Mouse (Mus musculus): ENCODE results near the gene Zg16. TPM values are rescaled to one million over a fixed set of nuclear protein-coding genes. Genes with fewer than 3 reads are reported as not detected.
A peak's percentile ranks its signal among the peaks of the same experiment; 100 is the strongest.

Gene Zg16
- polyA plus RNA-seq, 1 experiment from 2014 or later: not detected

GRCm38 (mm10) chr7:127041851-127042672 is 45.1 kb downstream of the Zg16 start, which contains the start of gene Kif22:
Gene Kif22, minus strand, starts transcription at chr7:127042471.
- Histone ChIP-seq H3K4me1 (ENCODE audit: control insufficient read depth, insufficient read depth, low read depth, low read length) (peaks cover 12% of the 10 kb centered on the region), H3K9ac (ENCODE audit: low read depth, low read length) (peak within 1 kb of the TSS; percentile 81), H3K4me3 (ENCODE audit: low read length) (peak within 1 kb of the TSS; percentile 79), H3K9me3 (ENCODE audit: control insufficient read depth, low read length) (no peaks in the 10 kb centered on the region), H3K36me3 (ENCODE audit: control insufficient read depth, insufficient read depth, low read length) (no peaks in the 10 kb centered on the region), H3K4me2 (ENCODE audit: low read length) (peak within 1 kb of the TSS; percentile 97), H3K27me3 (replicated peaks; ENCODE audit: control insufficient read depth, insufficient read depth, low read length) (no peaks in the 10 kb centered on the region), H3K27ac (ENCODE audit: low read depth, low read length) (peak within 1 kb of the TSS; percentile 55)
- ATAC-seq: peak; percentile 94
- WGBS: under 1% methylated on average over 47 of the region's 53 CpGs

GRCm38 (mm10) chr7:127031244-127031643 is 55.9 kb downstream of the Zg16 start:
- Histone ChIP-seq H3K4me2 (ENCODE audit: low read length) (no peak overlapping the region), H3K9ac (ENCODE audit: low read depth, low read length) (no peak overlapping the region), H3K36me3 (ENCODE audit: control insufficient read depth, insufficient read depth, low read length) (no peaks in the 10 kb centered on the region), H3K27ac (ENCODE audit: low read depth, low read length) (0 out of 2 replicates have a peak overlapping the region, but pooled peaks have one; percentile 17), H3K9me3 (ENCODE audit: control insufficient read depth, low read length) (no peaks in the 10 kb centered on the region), H3K4me3 (ENCODE audit: low read length) (no peak overlapping the region), H3K27me3 (replicated peaks; ENCODE audit: control insufficient read depth, insufficient read depth, low read length) (no peaks in the 10 kb centered on the region), H3K4me1 (ENCODE audit: control insufficient read depth, insufficient read depth, low read depth, low read length) (peaks cover 8% of the 10 kb centered on the region)
- no peak for ATAC-seq
- 90% methylated on average over 1 of the region's 1 CpGs for WGBS

GRCm38 (mm10) chr7:127030172-127030571 is 57.0 kb downstream of the Zg16 start:
- H3K27me3 ChIP-seq (replicated peaks; ENCODE audit: control insufficient read depth, insufficient read depth, low read length): no peaks in the 10 kb centered on the region
- H3K4me2 ChIP-seq (ENCODE audit: low read length): no peak overlapping the region
- H3K9ac ChIP-seq (ENCODE audit: low read depth, low read length): no peak overlapping the region
- no peak overlapping the region for H3K27ac ChIP-seq (ENCODE audit: low read depth, low read length)
- ATAC-seq: no peak
- no peak overlapping the region for H3K4me3 ChIP-seq (ENCODE audit: low read length)
- no peaks in the 10 kb centered on the region for H3K9me3 ChIP-seq (ENCODE audit: control insufficient read depth, low read length)
- 100% methylated on average over 1 of the region's 1 CpGs for WGBS
- peaks cover 8% of the 10 kb centered on the region for H3K4me1 ChIP-seq (ENCODE audit: control insufficient read depth, insufficient read depth, low read depth, low read length)
- no peaks in the 10 kb centered on the region for H3K36me3 ChIP-seq (ENCODE audit: control insufficient read depth, insufficient read depth, low read length)

- peak overlapping the region; percentile 100 for H3K27ac ChIP-seq (ENCODE audit: low read depth, low read length)
- ATAC-seq: peak; percentile 5
- H3K9ac ChIP-seq (ENCODE audit: low read depth, low read length): peak overlapping the region; percentile 63
- WGBS: 61% methylated on average over 8 of the region's 8 CpGs
- H3K4me1 ChIP-seq (ENCODE audit: control insufficient read depth, insufficient read depth, low read depth, low read length): peaks cover 31% of the 10 kb centered on the region
- peak overlapping the region; percentile 91 for H3K4me3 ChIP-seq (ENCODE audit: low read length)
- H3K9me3 ChIP-seq (ENCODE audit: control insufficient read depth, low read length): no peaks in the 10 kb centered on the region
- no peaks in the 10 kb centered on the region for H3K27me3 ChIP-seq (replicated peaks; ENCODE audit: control insufficient read depth, insufficient read depth, low read length)
- H3K4me2 ChIP-seq (ENCODE audit: low read length): peak overlapping the region; percentile 95
- peaks cover 6% of the 10 kb centered on the region; the same call in 1 of the 2 replicates for H3K36me3 ChIP-seq (ENCODE audit: control insufficient read depth, insufficient read depth, low read length)
These were observed 59.2 kb downstream of the Zg16 start for GRCm38 (mm10) chr7:127027885-127028284.

GRCm38 (mm10) chr7:127026984-127027726 is 60.0 kb downstream of the Zg16 start, which contains the start of gene Maz:
Gene Maz, minus strand, starts transcription at chr7:127027037.
- peaks cover 13% of the 10 kb centered on the region; the same call in 1 of the 2 replicates for H3K36me3 ChIP-seq (ENCODE audit: control insufficient read depth, insufficient read depth, low read length)
- H3K4me1 ChIP-seq (ENCODE audit: control insufficient read depth, insufficient read depth, low read depth, low read length): peaks cover 33% of the 10 kb centered on the region
- H3K27me3 ChIP-seq (replicated peaks; ENCODE audit: control insufficient read depth, insufficient read depth, low read length): no peaks in the 10 kb centered on the region
- WGBS: under 1% methylated on average over 53 of the region's 63 CpGs
- H3K4me3 ChIP-seq (ENCODE audit: low read length): peak within 1 kb of the TSS; percentile 91
- H3K4me2 ChIP-seq (ENCODE audit: low read length): peak within 1 kb of the TSS; percentile 95
- H3K9me3 ChIP-seq (ENCODE audit: control insufficient read depth, low read length): no peaks in the 10 kb centered on the region
- H3K27ac ChIP-seq (ENCODE audit: low read depth, low read length): peak within 1 kb of the TSS; percentile 100
- peak within 1 kb of the TSS; percentile 97 for H3K9ac ChIP-seq (ENCODE audit: low read depth, low read length)
- ATAC-seq: peak; percentile 94

GRCm38 (mm10) chr7:127026616-127026983 is 60.5 kb downstream of the Zg16 start:
- Histone ChIP-seq H3K27me3 (replicated peaks; ENCODE audit: control insufficient read depth, insufficient read depth, low read length) (no peaks in the 10 kb centered on the region), H3K4me1 (ENCODE audit: control insufficient read depth, insufficient read depth, low read depth, low read length) (peaks cover 33% of the 10 kb centered on the region), H3K4me2 (ENCODE audit: low read length) (peak overlapping the region; percentile 95), H3K36me3 (ENCODE audit: control insufficient read depth, insufficient read depth, low read length) (peaks cover 14% of the 10 kb centered on the region; the same call in 1 of the 2 replicates), H3K27ac (ENCODE audit: low read depth, low read length) (peak overlapping the region; percentile 100), H3K9ac (ENCODE audit: low read depth, low read length) (peak overlapping the region; percentile 97), H3K4me3 (ENCODE audit: low read length) (peak overlapping the region; percentile 91), H3K9me3 (ENCODE audit: control insufficient read depth, low read length) (no peaks in the 10 kb centered on the region)
- 20% methylated on average over 1 of the region's 48 CpGs for WGBS
- no peak for ATAC-seq

GRCm38 (mm10) chr7:127026161-127026600 is 60.9 kb downstream of the Zg16 start:
- 0% methylated on average over 24 of the region's 48 CpGs for WGBS
- Histone ChIP-seq H3K9me3 (ENCODE audit: control insufficient read depth, low read length) (no peaks in the 10 kb centered on the region), H3K27me3 (replicated peaks; ENCODE audit: control insufficient read depth, insufficient read depth, low read length) (no peaks in the 10 kb centered on the region)

GRCm38 (mm10) chr7:127025556-127026160 is 61.5 kb downstream of the Zg16 start:
- ATAC-seq: no peak
- peaks cover 38% of the 10 kb centered on the region for H3K4me1 ChIP-seq (ENCODE audit: control insufficient read depth, insufficient read depth, low read depth, low read length)

More at GRCm38 (mm10) chr7:127026161-127026600, 60.9 kb downstream of the Zg16 start:
- Histone ChIP-seq H3K27ac (ENCODE audit: low read depth, low read length) (peak overlapping the region; percentile 100), H3K4me1 (ENCODE audit: control insufficient read depth, insufficient read depth, low read depth, low read length) (peaks cover 37% of the 10 kb centered on the region), H3K4me2 (ENCODE audit: low read length) (peak overlapping the region; percentile 95), H3K9ac (ENCODE audit: low read depth, low read length) (peak overlapping the region; percentile 97), H3K4me3 (ENCODE audit: low read length) (peak overlapping the region; percentile 91), H3K36me3 (ENCODE audit: control insufficient read depth, insufficient read depth, low read length) (peaks cover 14% of the 10 kb centered on the region; the same call in 1 of the 2 replicates)
- ATAC-seq: peak; percentile 5; the same call in 1 of the 2 replicates

More at GRCm38 (mm10) chr7:127025556-127026160, 61.5 kb downstream of the Zg16 start:
- Histone ChIP-seq H3K36me3 (ENCODE audit: control insufficient read depth, insufficient read depth, low read length) (peaks cover 14% of the 10 kb centered on the region; the same call in 1 of the 2 replicates), H3K27ac (ENCODE audit: low read depth, low read length) (peak overlapping the region; percentile 100), H3K27me3 (replicated peaks; ENCODE audit: control insufficient read depth, insufficient read depth, low read length) (no peaks in the 10 kb centered on the region), H3K9ac (ENCODE audit: low read depth, low read length) (peak overlapping the region; percentile 97), H3K9me3 (ENCODE audit: control insufficient read depth, low read length) (no peaks in the 10 kb centered on the region), H3K4me3 (ENCODE audit: low read length) (peak overlapping the region; percentile 91), H3K4me2 (ENCODE audit: low read length) (peak overlapping the region; percentile 95)
- under 1% methylated on average over 60 of the region's 65 CpGs for WGBS

Measured in hindbrain, embryonic 16.5 days (tissue).